Mouse (Mus musculus) limb, embryonic 11.5 days (tissue): ENCODE data around the gene Aprt. TPM values are rescaled to one million over a fixed set of nuclear protein-coding genes. Genes with fewer than 3 reads are reported as not detected.
A peak's percentile ranks its signal among the peaks of the same experiment; 100 is the strongest.

Experiments
- ATAC-seq: fragments of 200-750 bp; cut with Nextera tagmentation; 2 replicates; pipeline ENCODE4 v1.8.0; 2017; ENCODE audit warnings: low read depth; ENCODE audit not compliant: insufficient number of reproducible peaks, low FRiP score, low TSS enrichment
- DNase-seq: peaks from one replicate; pipeline ENCODE4 v3.0.0-alpha.2; 2015; ENCODE audit warnings: low spot score
- H3K27ac ChIP-seq: fragments of 300-500 bp; sonication (generic); replicated peaks from 2 replicates; pipeline ENCODE4 v1.5.1; 2014; ENCODE audit warnings: low read depth, mild to moderate bottlenecking, low read length
- H3K27me3 ChIP-seq: fragments of 300-500 bp; sonication (generic); 2 replicates; pipeline ENCODE4 v1.6.1; 2014; ENCODE audit warnings: mild to moderate bottlenecking, low read length, mixed read lengths; ENCODE audit not compliant: control insufficient read depth, insufficient read depth
- H3K36me3 ChIP-seq: fragments of 300-500 bp; sonication (generic); 2 replicates; pipeline ENCODE4 v1.6.1; 2014; ENCODE audit warnings: mild to moderate bottlenecking, low read length, moderate library complexity, mixed read lengths; ENCODE audit not compliant: control insufficient read depth, insufficient read depth
- H3K4me1 ChIP-seq: fragments of 300-500 bp; sonication (generic); 2 replicates; pipeline ENCODE4 v1.6.1; 2014; ENCODE audit warnings: low read length, mixed read lengths; ENCODE audit not compliant: control insufficient read depth, insufficient read depth
- H3K4me2 ChIP-seq: fragments of 300-500 bp; sonication (generic); 2 replicates; pipeline ENCODE4 v1.6.1; 2014; ENCODE audit warnings: low read depth, mild to moderate bottlenecking, moderate library complexity; ENCODE audit not compliant: severe bottlenecking
- H3K4me3 ChIP-seq: fragments of 300-500 bp; sonication (generic); 2 replicates; pipeline ENCODE4 v1.5.1; 2014; ENCODE audit warnings: low read depth, low read length
- H3K9ac ChIP-seq: fragments of 300-500 bp; sonication (generic); 2 replicates; pipeline ENCODE4 v1.6.1; 2014; ENCODE audit warnings: mild to moderate bottlenecking, low read length
- H3K9me3 ChIP-seq: fragments of 300-500 bp; sonication (generic); 2 replicates; pipeline ENCODE4 v1.6.1; 2016; ENCODE audit warnings: low read length; ENCODE audit not compliant: control insufficient read depth
- WGBS: fragments of 180-500 bp; shearing (Covaris S2); extraction: QIAGEN DNeasy Blood & Tissue Kit; methylation state at CpG from one replicate; pipeline ENCODE4 v1.1.7; 2014; 5-methylcytosine and 5-hydroxymethylcytosine counted together
- polyA plus RNA-seq: library from polyadenylated mRNA; unstranded; fragments of >200 nt; fragmentation: Nextera tagmentation; extraction: Ambion mirVana; gene quantifications from 2 replicates; pipeline ENCODE4 v1.2.1, GENCODE M21; 2014

Aprt gene
- polyA plus RNA-seq, 1 experiment from 2014 or later = 284 TPM

GRCm38 (mm10) chr8:122566766-122567165, 9.9 kb downstream of the Aprt start:
- H3K4me2 ChIP-seq = peak overlapping the region; percentile 87
- no peaks in the 10 kb centered on the region for H3K27me3 ChIP-seq
- H3K9ac ChIP-seq = peak overlapping the region; percentile 86
- ATAC-seq (no peak), DNase-seq (no peak)
- H3K4me3 ChIP-seq = peak overlapping the region; percentile 83
- peaks cover 14% of the 10 kb centered on the region for H3K4me1 ChIP-seq
- 66% methylated on average over 6 of the region's 6 CpGs for WGBS
- H3K27ac ChIP-seq = peak overlapping the region; percentile 78; the same call in 1 of the 2 replicates
- H3K36me3 ChIP-seq = peaks cover 22% of the 10 kb centered on the region
- no peaks in the 10 kb centered on the region for H3K9me3 ChIP-seq

- Histone ChIP-seq H3K27ac (no peak overlapping the region), H3K4me2 (no peak overlapping the region), H3K9ac (no peak overlapping the region), H3K36me3 (0 out of 2 replicates have a peak, but pooled peaks cover 4% of the 10 kb centered on the region), H3K9me3 (no peaks in the 10 kb centered on the region), H3K4me3 (no peak overlapping the region), H3K27me3 (no peaks in the 10 kb centered on the region), H3K4me1 (peaks cover 14% of the 10 kb centered on the region)
- DNase-seq (no peak), ATAC-seq (no peak)
- WGBS = 81% methylated on average over 25 of the region's 25 CpGs
Observed at GRCm38 (mm10) chr8:122564363-122565352, 12.1 kb downstream of the Aprt start.

DNA sequence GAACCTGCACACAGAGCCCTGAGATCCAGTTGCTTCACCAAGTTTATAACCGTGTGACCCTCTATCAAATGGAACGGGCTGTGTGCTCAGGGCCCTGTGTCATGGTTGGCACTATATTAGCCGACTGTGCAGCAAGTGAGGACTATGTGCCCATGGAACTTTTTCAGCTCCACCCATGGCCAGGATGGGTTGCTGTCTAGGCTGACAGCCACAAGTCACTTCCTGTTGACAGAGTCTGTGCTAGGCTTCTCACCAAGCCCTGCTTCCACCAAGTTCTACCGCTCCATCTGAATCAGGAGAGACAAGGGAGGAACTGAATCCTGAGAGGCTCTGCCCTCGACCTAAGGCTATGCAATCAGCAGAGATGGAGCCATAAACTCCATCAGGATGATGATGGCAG, 15.5 kb downstream of the Aprt start:
- 82% methylated on average over 5 of the region's 5 CpGs for WGBS
- H3K27ac ChIP-seq = no peak overlapping the region
- H3K36me3 ChIP-seq = no peaks in the 10 kb centered on the region
- DNase-seq (no peak), ATAC-seq (no peak)
- H3K4me3 ChIP-seq = no peak overlapping the region
- H3K9me3 ChIP-seq = no peaks in the 10 kb centered on the region
- peaks cover 11% of the 10 kb centered on the region for H3K4me1 ChIP-seq
- no peak overlapping the region for H3K9ac ChIP-seq
- H3K27me3 ChIP-seq = no peaks in the 10 kb centered on the region
- no peak overlapping the region for H3K4me2 ChIP-seq

DNA sequence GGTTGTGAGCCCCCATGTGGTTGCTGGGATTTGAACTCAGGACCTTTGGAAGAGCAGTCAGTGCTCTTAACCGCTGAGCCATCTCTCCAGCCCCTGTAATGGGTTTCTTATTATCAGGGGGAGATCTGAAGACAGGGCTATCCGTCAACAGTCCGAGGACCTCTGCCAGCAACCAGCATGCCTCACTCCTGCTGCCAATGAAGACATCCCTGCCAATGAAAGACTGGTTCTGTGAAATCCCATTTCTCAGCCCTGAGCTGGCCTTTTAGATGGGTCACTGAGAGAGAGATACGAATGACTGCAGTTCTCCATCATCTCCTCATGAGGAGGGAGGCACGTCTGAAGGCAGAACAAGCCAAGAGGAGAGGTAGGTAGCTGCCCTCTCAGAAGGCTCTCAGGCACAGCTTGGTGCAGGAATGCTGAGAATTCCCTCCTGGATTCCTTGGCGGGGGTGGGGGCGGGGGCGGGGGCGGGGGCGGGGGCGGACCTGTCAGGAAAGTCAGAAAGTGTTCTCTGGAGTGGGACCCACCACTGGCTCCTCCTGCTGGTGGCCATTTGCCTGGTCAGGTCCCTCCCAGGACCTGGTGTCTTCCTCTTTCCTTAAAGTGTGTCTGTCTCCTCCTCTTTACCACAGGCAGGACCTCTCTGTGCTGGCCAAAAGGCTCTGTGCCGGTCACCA, 17.9 kb downstream of the Aprt start:
- no peaks in the 10 kb centered on the region for H3K27me3 ChIP-seq
- H3K9ac ChIP-seq = no peak overlapping the region
- ATAC-seq (0 out of 2 replicates have a peak, but pooled peaks have one; percentile 40), DNase-seq (no peak)
- H3K4me1 ChIP-seq = peaks cover 11% of the 10 kb centered on the region
- H3K27ac ChIP-seq = no peak overlapping the region
- no peak overlapping the region for H3K4me3 ChIP-seq
- H3K9me3 ChIP-seq = no peaks in the 10 kb centered on the region
- WGBS = 11% methylated on average over 12 of the region's 12 CpGs
- no peaks in the 10 kb centered on the region for H3K36me3 ChIP-seq
- H3K4me2 ChIP-seq = no peak overlapping the region

DNA sequence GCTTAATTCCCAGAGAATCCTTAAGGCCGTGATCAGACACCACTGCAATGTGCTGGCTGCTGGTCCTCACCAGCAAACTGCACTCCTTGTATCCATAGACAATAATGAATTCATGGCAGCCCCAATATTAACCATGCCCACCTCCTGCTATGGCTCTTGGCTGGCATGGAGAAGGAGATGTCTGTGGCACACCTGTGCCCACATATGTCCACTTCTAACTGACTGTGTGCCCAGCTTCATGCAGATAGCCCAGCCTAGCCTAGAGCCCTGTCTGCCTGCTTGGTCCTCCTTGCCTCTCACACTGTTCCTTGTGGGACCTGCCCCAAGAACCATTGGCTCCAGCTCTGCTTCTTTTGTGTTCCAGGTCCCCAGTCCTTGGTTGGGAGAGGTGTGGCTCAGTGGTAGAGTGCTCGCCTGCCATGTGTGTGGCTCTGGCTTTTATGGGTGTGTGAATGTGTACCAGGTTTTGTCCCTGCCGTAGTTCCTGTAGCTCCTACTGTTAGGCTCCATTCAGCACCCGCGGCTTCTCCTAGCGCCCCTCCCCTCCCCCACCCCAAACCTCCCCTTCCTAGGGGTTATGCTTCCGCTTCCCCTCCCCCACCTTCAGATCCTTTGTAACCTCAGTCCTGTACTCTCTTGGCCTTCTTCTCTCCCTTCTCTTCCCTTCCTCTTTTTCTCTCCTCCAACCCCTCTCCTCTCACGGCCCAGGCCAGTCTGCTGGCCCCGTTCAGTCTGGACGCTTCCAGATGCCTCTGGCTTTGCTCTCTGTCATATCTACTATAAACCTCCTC, 19.3 kb downstream of the Aprt start:
- H3K9me3 ChIP-seq = no peaks in the 10 kb centered on the region
- peaks cover 11% of the 10 kb centered on the region for H3K4me1 ChIP-seq
- H3K27ac ChIP-seq = peak overlapping the region; percentile 65; the same call in 1 of the 2 replicates
- WGBS = 36% methylated on average over 10 of the region's 10 CpGs
- no peak overlapping the region for H3K4me3 ChIP-seq
- H3K36me3 ChIP-seq = no peaks in the 10 kb centered on the region
- 0 out of 2 replicates have a peak overlapping the region, but pooled peaks have one; percentile 2 for H3K4me2 ChIP-seq
- ATAC-seq (no peak), DNase-seq (no peak)
- H3K9ac ChIP-seq = no peak overlapping the region
- H3K27me3 ChIP-seq = no peaks in the 10 kb centered on the region

DNA sequence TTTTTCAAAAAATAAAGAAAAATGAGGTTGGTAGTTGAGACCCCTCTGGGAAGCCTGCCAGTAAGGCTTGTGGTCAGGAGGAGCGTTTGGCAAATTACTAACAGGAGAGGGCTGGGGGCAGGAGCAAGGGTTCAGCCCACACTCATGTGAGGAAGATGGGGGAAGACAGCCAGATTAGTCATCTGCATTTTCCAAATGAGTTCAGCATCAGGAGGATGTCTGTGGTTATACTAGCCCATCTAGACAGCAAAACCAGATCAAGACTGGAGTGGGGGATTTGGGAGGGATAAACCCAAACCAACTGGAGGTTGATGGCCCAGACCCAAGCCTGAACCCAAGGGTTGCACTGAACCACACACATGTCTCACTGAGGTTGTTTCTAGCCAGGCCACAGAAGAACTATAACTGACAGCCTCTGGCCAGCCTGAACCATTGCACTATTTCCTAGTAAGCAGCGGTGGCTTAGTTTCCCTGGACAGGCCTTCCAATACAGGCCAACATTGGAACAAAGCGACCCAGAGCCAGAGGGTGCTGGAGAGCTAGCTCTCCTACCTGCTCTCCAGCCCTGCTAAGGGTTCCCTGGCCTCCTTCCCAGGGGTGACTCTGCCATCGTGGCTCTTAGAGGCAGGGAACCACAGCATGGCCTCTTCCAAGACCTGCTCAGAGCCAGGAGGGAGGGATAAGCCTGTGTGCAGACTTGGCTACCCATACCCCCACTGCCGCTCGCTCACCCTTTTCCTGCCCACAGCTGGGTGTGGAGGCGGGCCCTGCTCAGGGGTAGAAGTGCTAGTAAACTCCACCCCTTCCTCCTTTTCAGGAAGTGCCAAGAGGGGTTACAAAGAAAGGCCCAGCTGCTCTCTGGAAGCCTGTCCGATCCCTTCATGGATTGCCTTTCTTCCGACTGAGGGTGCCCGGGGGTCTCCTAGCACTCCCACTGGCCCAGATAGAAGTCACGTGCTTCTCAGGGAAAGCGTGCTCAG, 20.4 kb downstream of the Aprt start:
- Histone ChIP-seq H3K4me3 (no peak overlapping the region), H3K9ac (no peak overlapping the region)

DNA sequence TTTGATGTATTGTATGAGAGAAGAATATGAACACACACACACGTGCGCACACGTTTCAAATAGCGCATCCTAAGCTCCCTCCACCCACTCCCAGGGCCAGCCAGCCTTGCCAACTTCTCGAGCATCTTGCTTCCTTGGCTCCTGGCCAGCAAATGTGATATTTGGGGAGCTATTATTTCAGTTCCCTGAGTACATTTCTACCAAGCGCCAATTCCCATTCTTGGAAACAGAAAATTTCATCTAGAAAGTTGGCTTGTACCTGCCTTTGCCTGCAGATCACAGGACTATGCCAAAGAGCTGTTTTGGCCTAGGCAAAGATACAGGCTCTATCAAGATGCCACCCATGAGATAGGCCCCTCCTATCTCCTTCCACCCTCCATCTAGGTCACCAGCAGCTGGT, 21.9 kb downstream of the Aprt start:
- DNase-seq = no peak
- H3K4me1 ChIP-seq = peaks cover 16% of the 10 kb centered on the region

More for the DNA sequence above, 20.4 kb downstream of the Aprt start:
- Histone ChIP-seq H3K27ac (no peak overlapping the region; the same call in 1 of the 2 replicates), H3K4me1 (peaks cover 11% of the 10 kb centered on the region), H3K36me3 (no peaks in the 10 kb centered on the region), H3K9me3 (no peaks in the 10 kb centered on the region), H3K27me3 (no peaks in the 10 kb centered on the region), H3K4me2 (no peak overlapping the region)
- DNase-seq (no peak), ATAC-seq (no peak)
- 74% methylated on average over 12 of the region's 12 CpGs for WGBS

More for the DNA sequence above, 21.9 kb downstream of the Aprt start:
- Histone ChIP-seq H3K27me3 (no peaks in the 10 kb centered on the region), H3K9ac (no peak overlapping the region), H3K36me3 (no peaks in the 10 kb centered on the region), H3K4me3 (no peak overlapping the region), H3K27ac (no peak overlapping the region), H3K4me2 (no peak overlapping the region), H3K9me3 (no peaks in the 10 kb centered on the region)
- WGBS = 92% methylated on average over 6 of the region's 6 CpGs
- ATAC-seq = no peak
